Mouse (Mus musculus): ENCODE data around the gene Tmem115.

GRCm38 (mm10) chr9:107508266-107508665 is 25.5 kb upstream of the Tmem115 start:
- TF ChIP-seq POLR2A (IDR thresholded peaks at IDR 0.05; ENCODE audit: extremely low read depth, insufficient read depth, low read length) = no peak
- no peak for TF ChIP-seq CTCF (IDR thresholded peaks at IDR 0.05; ENCODE audit: low read depth, low read length)

Measured in liver, adult 2 months (tissue).